Mouse (Mus musculus) kidney, postnatal 10 days (tissue): ENCODE results near the gene Txnrd2.
A peak's percentile ranks its signal among the peaks of the same experiment; 100 is the strongest.

Source experiments
- DNase-seq: peaks from one replicate; pipeline ENCODE4 v3.0.0; 2021; ENCODE audit warnings: mixed read lengths

Txnrd2 gene

GRCm38 (mm10) chr16:18394056-18394455, 32.1 kb upstream of the Txnrd2 start:
- DNase-seq, result no peak

GRCm38 (mm10) chr16:18394777-18395619, 31.2 kb upstream of the Txnrd2 start:
- DNase-seq, result peak; percentile 26

GRCm38 (mm10) chr16:18395620-18396036, 30.6 kb upstream of the Txnrd2 start:
- DNase-seq, result peak; percentile 81

- peak; percentile 70 for DNase-seq
These were observed 30.0 kb upstream of the Txnrd2 start for GRCm38 (mm10) chr16:18396201-18396600.

- DNase-seq, result no peak
These were observed 29.2 kb upstream of the Txnrd2 start for GRCm38 (mm10) chr16:18396791-18397621.

- DNase-seq, result no peak
These were observed 26.2 kb upstream of the Txnrd2 start for GRCm38 (mm10) chr16:18400028-18400427.

- DNase-seq, result peak; percentile 28
These were observed 25.5 kb upstream of the Txnrd2 start for GRCm38 (mm10) chr16:18400472-18401216.

GRCm38 (mm10) chr16:18403285-18403684, 22.9 kb upstream of the Txnrd2 start:
- no peak for DNase-seq

- peak; percentile 31 for DNase-seq
These were observed 20.9 kb upstream of the Txnrd2 start for GRCm38 (mm10) chr16:18405091-18405854.

- peak; percentile 27 for DNase-seq
These were observed 20.3 kb upstream of the Txnrd2 start for GRCm38 (mm10) chr16:18405876-18406275.

- peak; percentile 82 for DNase-seq
These were observed 19.9 kb upstream of the Txnrd2 start for GRCm38 (mm10) chr16:18406293-18406692.

- DNase-seq, result peak; percentile 49
These were observed 18.3 kb upstream of the Txnrd2 start for GRCm38 (mm10) chr16:18407912-18408311.

- DNase-seq, result no peak
These were observed 16.4 kb upstream of the Txnrd2 start for GRCm38 (mm10) chr16:18409776-18410175.

- DNase-seq, result peak; percentile 18
These were observed 15.8 kb upstream of the Txnrd2 start for GRCm38 (mm10) chr16:18410418-18410817.

- DNase-seq, result peak; percentile 65
These were observed 15.0 kb upstream of the Txnrd2 start for GRCm38 (mm10) chr16:18411026-18411649.

- DNase-seq, result peak; percentile 82
These were observed 14.2 kb upstream of the Txnrd2 start for GRCm38 (mm10) chr16:18411802-18412476.

- peak; percentile 15 for DNase-seq
These were observed 13.0 kb upstream of the Txnrd2 start for GRCm38 (mm10) chr16:18413032-18413816.

GRCm38 (mm10) chr16:18416094-18416761, 10.0 kb upstream of the Txnrd2 start:
- peak; percentile 63 for DNase-seq

GRCm38 (mm10) chr16:18416837-18417236, 9.3 kb upstream of the Txnrd2 start:
- no peak for DNase-seq

GRCm38 (mm10) chr16:18417491-18417890, 8.7 kb upstream of the Txnrd2 start:
- DNase-seq, result no peak
